Mouse (Mus musculus): ENCODE data around the gene Gba. TPM values are rescaled to one million over a fixed set of nuclear protein-coding genes. Genes with fewer than 3 reads are reported as not detected.

The Gba gene
- total and polyA plus RNA-seq, 3 experiments, result 49.1 to 55.0 TPM; not detected in 1

- no peak for TF ChIP-seq POLR2AphosphoS5 (IDR thresholded peaks at IDR 0.05; ENCODE audit: borderline replicate concordance, low read depth, low read length)
- TF ChIP-seq ZNF384 (IDR thresholded peaks at IDR 0.05; ENCODE audit: low read depth, low read length), result peak; percentile 98
- no peak; the same call in none of the 2 replicates for TF ChIP-seq SIN3A (IDR thresholded peaks at IDR 0.05; ENCODE audit: low read length)
- no peak for TF ChIP-seq USF2 (IDR thresholded peaks at IDR 0.05; ENCODE audit: borderline replicate concordance in 1 of 2, insufficient read depth in 1 of 2, low read depth in 1 of 2, low read length in 2 of 2)
These were observed 20.1 kb upstream of the Gba start (continued) for GRCm38 (mm10) chr3:89182531-89183057.

- Histone ChIP-seq H3K9me3 (replicated peaks; ENCODE audit: insufficient read depth, low read length) (no peaks in the 10 kb centered on the region), H3K9ac (ENCODE audit: control insufficient read depth, low read depth, low read length, poor library complexity, severe bottlenecking) (peak within 1 kb of the TSS; percentile 63), H3K27ac (ENCODE audit: control insufficient read depth, low read depth, low read length) (peak within 1 kb of the TSS; percentile 92), H3K4me1 (ENCODE audit: control insufficient read depth in 1 of 2, insufficient read depth in 2 of 2, low read length in 2 of 2) (peaks cover 25 to 70% of the 10 kb centered on the region in 2 experiments), H3K27me3 (ENCODE audit: control insufficient read depth in 1 of 2, insufficient read depth in 2 of 2, low read length in 2 of 2) (no peaks in the 10 kb centered on the region), H3K4me3 (ENCODE audit: control insufficient read depth in 1 of 2, insufficient read depth in 1 of 2, low read depth in 2 of 2, low read length in 2 of 2) (peak within 1 kb of the TSS; percentile 43 to 45), H3K79me2 (ENCODE audit: control insufficient read depth, insufficient read depth, low read length, poor library complexity) (peaks cover 13% of the 10 kb centered on the region), H3K36me3 (ENCODE audit: control insufficient read depth in 1 of 2, insufficient read depth in 2 of 2, low read length in 2 of 2) (peaks cover 7 to 61% of the 10 kb centered on the region in 2 experiments)
- peak; percentile 91 for DNase-seq (ENCODE audit: low read depth, low spot score)
- TF ChIP-seq TAL1 (IDR thresholded peaks at IDR 0.05; ENCODE audit: low read length), result no peak
- no peak; the same call in 1 of the 2 replicates for TF ChIP-seq MYB (IDR thresholded peaks at IDR 0.05; ENCODE audit: low read depth, low read length)
- no peak for TF ChIP-seq RAD21 (IDR thresholded peaks at IDR 0.05; ENCODE audit: low read depth, low read length)
- peak; percentile 60; the same call in 1 of the 2 replicates for TF ChIP-seq E2F4 (IDR thresholded peaks at IDR 0.05; ENCODE audit: borderline replicate concordance, low read depth, low read length)
- TF ChIP-seq TCF12 (IDR thresholded peaks at IDR 0.05; ENCODE audit: low read depth, low read length), result peak; percentile 36; the same call in 1 of the 2 replicates
- TF ChIP-seq CTCF (IDR thresholded peaks at IDR 0.05 in 2 of 3, conservative IDR thresholded peaks at IDR 0.05 in 1 of 3; ENCODE audit: control insufficient read depth in 1 of 3, insufficient read depth in 1 of 3, low read depth in 2 of 3, low read length in 3 of 3, poor library complexity in 1 of 3, severe bottlenecking in 1 of 3), result no peak
- TF ChIP-seq MAZ (IDR thresholded peaks at IDR 0.05; ENCODE audit: low read depth, low read length), result peak; percentile 95
- TF ChIP-seq TBP (IDR thresholded peaks at IDR 0.05; ENCODE audit: low read depth, low read length), result no peak
- TF ChIP-seq EP300 (IDR thresholded peaks at IDR 0.05; ENCODE audit: low read depth in 1 of 2, low read length in 2 of 2), result peak in 1 of 2 experiments; percentile 54; a peak in 2 of 4 replicates
- TF ChIP-seq ZNF384 (IDR thresholded peaks at IDR 0.05; ENCODE audit: low read depth, low read length), result no peak
- TF ChIP-seq JUND (IDR thresholded peaks at IDR 0.05; ENCODE audit: low read depth, low read length), result 0 out of 2 replicates have a peak, but pooled peaks have one; percentile 61
- TF ChIP-seq NRF1 (IDR thresholded peaks at IDR 0.05; ENCODE audit: insufficient read depth, low read depth, low read length, poor library complexity, severe bottlenecking), result 0 out of 2 replicates have a peak, but pooled peaks have one; percentile 25
- no peak for TF ChIP-seq MAFK (IDR thresholded peaks at IDR 0.05; ENCODE audit: borderline replicate concordance, low read depth, low read length)
- peak; percentile 90 for TF ChIP-seq ZMIZ1 (IDR thresholded peaks at IDR 0.05; ENCODE audit: low read depth, low read length)
- peak; percentile 95 for TF ChIP-seq HCFC1 (IDR thresholded peaks at IDR 0.05; ENCODE audit: low read depth, low read length)
- no peak; the same call in 1 of the 2 replicates for TF ChIP-seq ELF1 (IDR thresholded peaks at IDR 0.05; ENCODE audit: low read depth, low read length)
- peak; percentile 73; the same call in 1 of the 2 replicates for TF ChIP-seq KAT2A (conservative IDR thresholded peaks at IDR 0.05; ENCODE audit: low read depth, low read length)
- TF ChIP-seq MEF2A (IDR thresholded peaks at IDR 0.05; ENCODE audit: extremely low read depth, insufficient replicate concordance, low read depth, low read length, poor library complexity, severe bottlenecking), result no peak
- no peak for TF ChIP-seq UBTF (IDR thresholded peaks at IDR 0.05; ENCODE audit: borderline replicate concordance, insufficient read depth, low read depth, low read length)
- TF ChIP-seq ETS1 (IDR thresholded peaks at IDR 0.05; ENCODE audit: low read depth, low read length), result no peak
- peak; percentile 84 for TF ChIP-seq CHD2 (IDR thresholded peaks at IDR 0.05; ENCODE audit: low read length)
- peak; percentile 58; the same call in 1 of the 2 replicates for TF ChIP-seq MAX (IDR thresholded peaks at IDR 0.05; ENCODE audit: low read length)
- peak; percentile 77 for TF ChIP-seq MXI1 (IDR thresholded peaks at IDR 0.05; ENCODE audit: low read depth, low read length)
- TF ChIP-seq NELFE (IDR thresholded peaks at IDR 0.05; ENCODE audit: low read depth, low read length), result peak; percentile 56; the same call in 1 of the 2 replicates
- no peak for TF ChIP-seq RCOR1 (IDR thresholded peaks at IDR 0.05; ENCODE audit: low read depth, low read length)
- TF ChIP-seq MYC (IDR thresholded peaks at IDR 0.05; ENCODE audit: low read depth, low read length), result peak; percentile 48
- TF ChIP-seq CHD1 (IDR thresholded peaks at IDR 0.05; ENCODE audit: low read depth, low read length), result peak; percentile 76; the same call in 1 of the 2 replicates
- no peak for TF ChIP-seq SMC3 (IDR thresholded peaks at IDR 0.05; ENCODE audit: low read depth, low read length)
- TF ChIP-seq SIN3A (IDR thresholded peaks at IDR 0.05; ENCODE audit: low read length), result peak; percentile 80
These were observed 19.4 kb upstream of the Gba start, which contains the start of gene Fam189b for GRCm38 (mm10) chr3:89183058-89183958. Fam189b (plus strand) TSS chr3:89183143.
